Mouse (Mus musculus): Measurements from ENCODE around the gene Pde3a. TPM values are rescaled to one million over a fixed set of nuclear protein-coding genes. Genes with fewer than 3 reads are reported as not detected.

Pde3a gene
- polyA plus RNA-seq, 1 experiment = 3.9 TPM

- H3K27me3 ChIP-seq (replicated peaks) = no peaks in the 10 kb centered on the region
- TF ChIP-seq FLI1 (IDR thresholded peaks at IDR 0.05; ENCODE audit: low read length) (no peak), GATA1 (IDR thresholded peaks at IDR 0.05; ENCODE audit: borderline replicate concordance, low read length) (no peak)
These were observed 43.9 kb downstream of the Pde3a start for GRCm38 (mm10) chr6:141292826-141293459.

GRCm38 (mm10) chr6:141293460-141293853, 44.4 kb downstream of the Pde3a start:
- TF ChIP-seq GATA1 (IDR thresholded peaks at IDR 0.05; ENCODE audit: borderline replicate concordance, low read length) (no peak), FLI1 (IDR thresholded peaks at IDR 0.05; ENCODE audit: low read length) (no peak)
- Histone ChIP-seq H3K4me3 (replicated peaks) (no peak overlapping the region), H3K36me3 (replicated peaks; ENCODE audit: low read length) (peaks cover 28% of the 10 kb centered on the region), H3K4me1 (peaks cover 65% of the 10 kb centered on the region), H3K27me3 (replicated peaks) (no peaks in the 10 kb centered on the region), H3K9me3 (no peaks in the 10 kb centered on the region)

More at GRCm38 (mm10) chr6:141292826-141293459, 43.9 kb downstream of the Pde3a start:
- Histone ChIP-seq H3K9me3 (no peaks in the 10 kb centered on the region), H3K36me3 (replicated peaks; ENCODE audit: low read length) (peaks cover 28% of the 10 kb centered on the region), H3K4me1 (peaks cover 66% of the 10 kb centered on the region), H3K4me3 (replicated peaks) (no peak overlapping the region)

- Histone ChIP-seq H3K4me3 (replicated peaks) (peak overlapping the region; percentile 53), H3K36me3 (replicated peaks; ENCODE audit: low read length) (peaks cover 26% of the 10 kb centered on the region), H3K27me3 (replicated peaks) (no peaks in the 10 kb centered on the region), H3K4me1 (peaks cover 58% of the 10 kb centered on the region), H3K9me3 (no peaks in the 10 kb centered on the region)
- TF ChIP-seq FLI1 (IDR thresholded peaks at IDR 0.05; ENCODE audit: low read length) = no peak
- TF ChIP-seq GATA1 (IDR thresholded peaks at IDR 0.05; ENCODE audit: borderline replicate concordance, low read length) = no peak
These were observed 46.2 kb downstream of the Pde3a start for GRCm38 (mm10) chr6:141295264-141295663.

GRCm38 (mm10) chr6:141301750-141302748, 53.0 kb downstream of the Pde3a start:
- Histone ChIP-seq H3K4me1 (peaks cover 53% of the 10 kb centered on the region), H3K27me3 (replicated peaks) (no peaks in the 10 kb centered on the region), H3K9me3 (no peaks in the 10 kb centered on the region), H3K36me3 (replicated peaks; ENCODE audit: low read length) (peaks cover 33% of the 10 kb centered on the region), H3K4me3 (replicated peaks) (no peak overlapping the region)
- TF ChIP-seq FLI1 (IDR thresholded peaks at IDR 0.05; ENCODE audit: low read length) (no peak), GATA1 (IDR thresholded peaks at IDR 0.05; ENCODE audit: borderline replicate concordance, low read length) (no peak)

GRCm38 (mm10) chr6:141302842-141303241, 53.8 kb downstream of the Pde3a start:
- Histone ChIP-seq H3K4me3 (replicated peaks) (no peak overlapping the region), H3K27me3 (replicated peaks) (no peaks in the 10 kb centered on the region), H3K9me3 (no peaks in the 10 kb centered on the region), H3K36me3 (replicated peaks; ENCODE audit: low read length) (peaks cover 33% of the 10 kb centered on the region), H3K4me1 (peaks cover 57% of the 10 kb centered on the region)
- TF ChIP-seq FLI1 (IDR thresholded peaks at IDR 0.05; ENCODE audit: low read length) (no peak), GATA1 (IDR thresholded peaks at IDR 0.05; ENCODE audit: borderline replicate concordance, low read length) (no peak)

- Histone ChIP-seq H3K4me3 (replicated peaks) (no peak overlapping the region), H3K36me3 (replicated peaks; ENCODE audit: low read length) (peaks cover 12% of the 10 kb centered on the region), H3K27me3 (replicated peaks) (no peaks in the 10 kb centered on the region), H3K4me1 (peaks cover 71% of the 10 kb centered on the region), H3K9me3 (no peaks in the 10 kb centered on the region)
- no peak for TF ChIP-seq GATA1 (IDR thresholded peaks at IDR 0.05; ENCODE audit: borderline replicate concordance, low read length)
- TF ChIP-seq FLI1 (IDR thresholded peaks at IDR 0.05; ENCODE audit: low read length) = no peak
These were observed 58.3 kb downstream of the Pde3a start for GRCm38 (mm10) chr6:141307326-141307725.

GRCm38 (mm10) chr6:141308451-141308850, 59.4 kb downstream of the Pde3a start:
- peaks cover 16% of the 10 kb centered on the region for H3K36me3 ChIP-seq (replicated peaks; ENCODE audit: low read length)
- H3K27me3 ChIP-seq (replicated peaks) = no peaks in the 10 kb centered on the region
- TF ChIP-seq FLI1 (IDR thresholded peaks at IDR 0.05; ENCODE audit: low read length) (no peak), GATA1 (IDR thresholded peaks at IDR 0.05; ENCODE audit: borderline replicate concordance, low read length) (no peak)
- H3K9me3 ChIP-seq = no peaks in the 10 kb centered on the region
- H3K4me1 ChIP-seq = peaks cover 68% of the 10 kb centered on the region
- no peak overlapping the region for H3K4me3 ChIP-seq (replicated peaks)

- peaks cover 26% of the 10 kb centered on the region for H3K36me3 ChIP-seq (replicated peaks; ENCODE audit: low read length)
- H3K4me3 ChIP-seq (replicated peaks) = no peak overlapping the region
- H3K27me3 ChIP-seq (replicated peaks) = no peaks in the 10 kb centered on the region
- peaks cover 3% of the 10 kb centered on the region; the same call in 1 of the 2 replicates for H3K9me3 ChIP-seq
- no peak for TF ChIP-seq FLI1 (IDR thresholded peaks at IDR 0.05; ENCODE audit: low read length)
- TF ChIP-seq GATA1 (IDR thresholded peaks at IDR 0.05; ENCODE audit: borderline replicate concordance, low read length) = no peak
- H3K4me1 ChIP-seq = peaks cover 67% of the 10 kb centered on the region
These were observed 60.8 kb downstream of the Pde3a start for GRCm38 (mm10) chr6:141309872-141310271.

GRCm38 (mm10) chr6:141310351-141310750, 61.3 kb downstream of the Pde3a start:
- no peak overlapping the region for H3K4me3 ChIP-seq (replicated peaks)
- H3K36me3 ChIP-seq (replicated peaks; ENCODE audit: low read length) = peaks cover 22% of the 10 kb centered on the region
- no peaks in the 10 kb centered on the region for H3K27me3 ChIP-seq (replicated peaks)
- peaks cover 6% of the 10 kb centered on the region; the same call in 1 of the 2 replicates for H3K9me3 ChIP-seq
- TF ChIP-seq FLI1 (IDR thresholded peaks at IDR 0.05; ENCODE audit: low read length) (no peak), GATA1 (IDR thresholded peaks at IDR 0.05; ENCODE audit: borderline replicate concordance, low read length) (no peak)
- peaks cover 63% of the 10 kb centered on the region for H3K4me1 ChIP-seq
